Mouse (Mus musculus) ES-CJ7 (cell line): ENCODE measurements at regions not wholly inside any gene's neighbourhood (a gene's known extent, or its start where the extent isn't known, plus 50 kb on each side); places are given as distances from the start of the nearest gene placed in this dataset.
"Not testable (repeated sequence)": the region's sequence is repeated elsewhere in the genome, so short reads cannot be mapped to it uniquely, and the experiment has no call there.

Experiments used
- DNase-seq: peaks from one replicate; pipeline ENCODE4 v3.0.0; 2011; ENCODE audit warnings: low read depth, low spot score

GRCm38 (mm10) chr13:68167826-68168225 is 304.7 kb downstream of the BC048507 start:
- peak; percentile 12 for DNase-seq

GRCm38 (mm10) chr13:68173456-68173855 is 310.3 kb downstream of the BC048507 start:
- DNase-seq, result not testable (repeated sequence)
